Mouse (Mus musculus): Measurements from ENCODE around the gene Ube2c. TPM values are rescaled to one million over a fixed set of nuclear protein-coding genes. Genes with fewer than 3 reads are reported as not detected.

The Ube2c gene
- polyA plus RNA-seq, 1 experiment from 2014 or later, result 69.0 TPM

DNA sequence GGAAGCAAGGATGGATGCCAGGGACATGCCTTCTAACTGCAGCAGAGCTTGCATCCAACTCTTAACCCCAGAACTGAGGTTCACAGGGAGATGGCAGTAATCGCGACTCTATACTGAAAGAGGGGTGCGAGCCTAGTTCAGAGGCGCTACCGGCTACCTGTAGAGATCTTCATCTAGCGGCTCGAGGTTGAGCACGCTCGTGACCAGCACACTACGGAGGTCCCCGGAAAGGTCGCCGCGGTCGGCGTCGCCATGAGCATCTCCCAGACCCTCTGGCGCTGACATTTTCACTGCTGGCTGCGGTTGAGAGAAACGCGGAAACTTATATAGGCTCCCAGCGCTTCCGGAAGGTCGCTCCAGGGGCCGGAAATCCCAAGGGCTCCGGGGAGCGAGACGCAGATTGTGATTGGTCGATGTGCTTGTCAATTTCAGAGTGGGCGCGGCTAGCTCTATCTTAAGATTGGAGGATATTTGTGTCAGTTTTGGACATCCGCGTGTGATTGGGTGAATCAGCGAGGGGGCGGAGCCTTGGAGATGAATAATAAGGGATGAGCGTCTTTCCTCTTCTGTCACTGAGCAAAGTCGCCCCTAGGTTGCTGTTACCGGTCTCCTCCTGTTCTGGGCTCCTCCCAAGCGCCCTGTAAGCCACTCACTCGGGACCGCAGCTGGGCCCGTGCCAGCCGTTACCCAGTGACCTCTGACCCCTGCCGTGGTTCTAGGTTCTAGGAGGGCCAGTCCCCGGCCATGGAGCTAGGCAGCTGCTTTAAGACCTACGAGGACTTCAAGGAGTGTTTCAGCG, 35.0 kb downstream of the Ube2c start, which contains the start of the genes Acot8 and Zswim3:
Gene Acot8, minus strand, starts transcription at position 350 of the 799 bp plus-strand sequence.
Gene Zswim3, plus strand, starts transcription at position 566 of the 799 bp plus-strand sequence.
- H3K9me3 ChIP-seq (ENCODE audit: control insufficient read depth, low read length), result no peaks in the 10 kb centered on the region
- H3K4me1 ChIP-seq (ENCODE audit: control insufficient read depth, insufficient read depth, low read depth, low read length), result peaks cover 21% of the 10 kb centered on the region
- peak within 1 kb of the TSS; percentile 85 for H3K27ac ChIP-seq (ENCODE audit: low read depth, low read length)
- peak within 1 kb of the TSS; percentile 85 for H3K9ac ChIP-seq (ENCODE audit: low read depth, low read length)
- ATAC-seq, result peak; percentile 97
- peak within 1 kb of the TSS; percentile 55 for H3K4me3 ChIP-seq (ENCODE audit: low read length)
- no peaks in the 10 kb centered on the region for H3K36me3 ChIP-seq (ENCODE audit: control insufficient read depth, insufficient read depth, low read length)
- H3K4me2 ChIP-seq (ENCODE audit: low read length), result peak within 1 kb of the TSS; percentile 72
- WGBS, result 1% methylated on average over 47 of the region's 47 CpGs
- H3K27me3 ChIP-seq (replicated peaks; ENCODE audit: control insufficient read depth, insufficient read depth, low read length), result no peaks in the 10 kb centered on the region

DNA sequence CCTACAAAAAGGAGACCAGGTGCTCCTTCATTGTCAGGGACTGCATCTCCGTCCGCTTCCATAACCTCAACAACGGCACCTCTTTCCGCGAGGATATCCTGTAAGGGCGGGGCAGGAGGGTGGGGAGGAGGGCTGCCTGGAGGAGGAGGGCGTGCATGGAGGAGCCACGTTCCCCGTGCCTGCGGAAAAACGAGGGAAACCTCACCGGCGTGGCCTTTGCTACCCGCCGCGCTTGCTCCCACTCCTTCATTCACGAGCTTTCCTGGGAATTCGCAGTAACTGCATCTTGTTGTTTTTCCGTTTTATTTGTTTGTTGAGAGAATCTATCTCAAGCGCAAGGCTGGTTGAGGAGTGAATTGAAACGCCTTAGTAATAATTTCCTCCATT, 35.6 kb downstream of the Ube2c start:
- Histone ChIP-seq H3K4me2 (ENCODE audit: low read length) (peak overlapping the region; percentile 72), H3K9ac (ENCODE audit: low read depth, low read length) (peak overlapping the region; percentile 75), H3K4me3 (ENCODE audit: low read length) (peak overlapping the region; percentile 55), H3K36me3 (ENCODE audit: control insufficient read depth, insufficient read depth, low read length) (no peaks in the 10 kb centered on the region), H3K4me1 (ENCODE audit: control insufficient read depth, insufficient read depth, low read depth, low read length) (peaks cover 21% of the 10 kb centered on the region), H3K27ac (ENCODE audit: low read depth, low read length) (peak overlapping the region; percentile 73), H3K27me3 (replicated peaks; ENCODE audit: control insufficient read depth, insufficient read depth, low read length) (no peaks in the 10 kb centered on the region), H3K9me3 (ENCODE audit: control insufficient read depth, low read length) (no peaks in the 10 kb centered on the region)
- ATAC-seq, result peak; percentile 15
- WGBS, result 2% methylated on average over 21 of the region's 21 CpGs

DNA sequence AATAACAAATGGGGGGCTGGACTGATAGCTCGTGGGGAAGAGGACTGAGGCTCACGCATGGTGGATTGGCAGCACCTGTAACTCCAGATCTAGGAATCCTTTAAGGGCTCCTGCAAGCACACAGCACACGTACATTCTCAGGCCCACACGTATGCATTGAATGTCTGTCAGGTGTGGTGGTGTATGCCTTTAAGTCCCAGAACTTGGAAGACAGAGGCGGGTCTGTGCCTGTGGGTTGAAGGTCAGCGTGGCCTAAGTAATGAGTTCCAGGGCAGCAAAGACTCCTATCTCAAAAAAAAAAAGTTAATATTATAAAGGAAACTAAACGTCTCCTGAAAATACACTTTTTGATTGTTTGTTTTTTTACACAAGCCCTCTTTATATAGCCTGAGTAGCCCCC, 36.9 kb downstream of the Ube2c start:
- Histone ChIP-seq H3K4me3 (ENCODE audit: low read length) (no peak overlapping the region), H3K27me3 (replicated peaks; ENCODE audit: control insufficient read depth, insufficient read depth, low read length) (no peaks in the 10 kb centered on the region), H3K4me2 (ENCODE audit: low read length) (peak overlapping the region; percentile 72), H3K36me3 (ENCODE audit: control insufficient read depth, insufficient read depth, low read length) (no peaks in the 10 kb centered on the region), H3K4me1 (ENCODE audit: control insufficient read depth, insufficient read depth, low read depth, low read length) (peaks cover 21% of the 10 kb centered on the region), H3K9ac (ENCODE audit: low read depth, low read length) (no peak overlapping the region), H3K27ac (ENCODE audit: low read depth, low read length) (no peak overlapping the region), H3K9me3 (ENCODE audit: control insufficient read depth, low read length) (no peaks in the 10 kb centered on the region)
- 83% methylated on average over 7 of the region's 7 CpGs for WGBS
- no peak for ATAC-seq

DNA sequence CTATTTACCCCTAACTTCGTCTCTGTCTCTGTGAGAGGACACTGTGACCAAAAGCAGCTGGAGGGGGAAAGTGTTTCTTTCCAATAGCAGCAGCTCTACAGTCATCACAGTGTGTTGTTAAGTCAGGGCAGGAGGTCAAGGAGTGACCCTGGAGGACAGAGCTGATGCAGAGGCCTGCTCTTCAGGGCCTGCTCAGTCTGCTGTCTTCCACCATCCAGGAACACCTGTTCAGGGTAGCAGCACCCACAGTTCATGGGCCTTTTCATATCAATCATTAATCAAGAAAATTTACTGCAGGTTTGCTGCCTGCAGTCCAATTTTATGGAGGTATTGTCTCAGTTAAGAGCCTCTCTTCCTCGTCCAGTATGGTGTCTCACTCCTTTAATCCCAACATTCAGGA, 43.9 kb downstream of the Ube2c start:
- Histone ChIP-seq H3K4me1 (ENCODE audit: control insufficient read depth, insufficient read depth, low read depth, low read length) (no peaks in the 10 kb centered on the region), H3K27ac (ENCODE audit: low read depth, low read length) (no peak overlapping the region)

DNA sequence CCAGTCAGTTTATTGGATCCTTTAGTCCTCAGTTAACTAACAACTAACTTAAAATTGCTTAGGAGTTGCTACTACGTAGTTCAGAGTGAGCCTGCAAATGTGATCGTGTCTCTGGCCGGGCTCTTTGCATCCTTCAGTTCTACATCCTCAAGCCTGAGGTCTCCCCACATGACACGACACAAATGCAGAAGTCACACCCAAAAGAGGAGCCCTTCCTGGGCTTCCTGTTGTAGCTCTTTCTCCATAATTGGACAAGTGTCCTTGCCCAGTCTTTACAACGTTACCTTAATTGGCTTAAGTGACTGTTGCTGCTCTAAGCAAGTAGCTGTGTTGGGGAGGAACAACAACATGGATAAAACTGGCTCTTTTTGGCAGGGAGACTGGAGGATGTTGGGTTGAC, 45.6 kb downstream of the Ube2c start:
- Histone ChIP-seq H3K9me3 (ENCODE audit: control insufficient read depth, low read length) (no peaks in the 10 kb centered on the region), H3K9ac (ENCODE audit: low read depth, low read length) (no peak overlapping the region), H3K4me1 (ENCODE audit: control insufficient read depth, insufficient read depth, low read depth, low read length) (no peaks in the 10 kb centered on the region), H3K27me3 (replicated peaks; ENCODE audit: control insufficient read depth, insufficient read depth, low read length) (no peaks in the 10 kb centered on the region), H3K36me3 (ENCODE audit: control insufficient read depth, insufficient read depth, low read length) (no peaks in the 10 kb centered on the region), H3K27ac (ENCODE audit: low read depth, low read length) (no peak overlapping the region), H3K4me2 (ENCODE audit: low read length) (no peak overlapping the region), H3K4me3 (ENCODE audit: low read length) (no peak overlapping the region)
- no peak for ATAC-seq
- WGBS, result 91% methylated on average over 5 of the region's 5 CpGs

More for the DNA sequence above, 43.9 kb downstream of the Ube2c start:
- H3K36me3 ChIP-seq (ENCODE audit: control insufficient read depth, insufficient read depth, low read length), result no peaks in the 10 kb centered on the region
- ATAC-seq, result no peak
- WGBS, result 72% methylated on average over 2 of the region's 2 CpGs
- H3K9me3 ChIP-seq (ENCODE audit: control insufficient read depth, low read length), result no peaks in the 10 kb centered on the region
- H3K9ac ChIP-seq (ENCODE audit: low read depth, low read length), result no peak overlapping the region
- H3K4me2 ChIP-seq (ENCODE audit: low read length), result no peak overlapping the region
- no peaks in the 10 kb centered on the region for H3K27me3 ChIP-seq (replicated peaks; ENCODE audit: control insufficient read depth, insufficient read depth, low read length)
- H3K4me3 ChIP-seq (ENCODE audit: low read length), result no peak overlapping the region

DNA sequence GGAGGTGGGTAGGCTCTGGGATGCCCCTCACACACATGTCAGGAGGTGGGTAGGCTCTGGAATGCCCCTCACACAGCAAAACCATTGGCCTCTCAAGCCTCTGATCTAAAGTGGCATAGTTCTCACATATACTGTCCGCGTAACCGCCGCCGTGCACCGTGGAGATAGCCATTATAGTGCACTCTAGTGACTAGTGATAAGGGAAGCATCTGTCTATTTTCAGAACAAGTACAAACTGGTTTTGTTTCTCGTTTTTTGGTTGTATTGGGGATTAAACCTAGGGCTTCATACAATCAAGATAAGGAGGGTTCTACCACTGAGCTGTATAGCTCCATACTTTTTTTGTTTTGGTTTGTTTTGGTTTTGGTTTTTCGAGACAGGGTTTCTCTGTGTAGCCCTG, 46.1 kb downstream of the Ube2c start:
- no peak for ATAC-seq
- Histone ChIP-seq H3K9me3 (ENCODE audit: control insufficient read depth, low read length) (no peaks in the 10 kb centered on the region), H3K9ac (ENCODE audit: low read depth, low read length) (no peak overlapping the region), H3K4me3 (ENCODE audit: low read length) (no peak overlapping the region), H3K27ac (ENCODE audit: low read depth, low read length) (no peak overlapping the region), H3K36me3 (ENCODE audit: control insufficient read depth, insufficient read depth, low read length) (no peaks in the 10 kb centered on the region; the same call in 1 of the 2 replicates), H3K4me2 (ENCODE audit: low read length) (no peak overlapping the region), H3K4me1 (ENCODE audit: control insufficient read depth, insufficient read depth, low read depth, low read length) (no peaks in the 10 kb centered on the region), H3K27me3 (replicated peaks; ENCODE audit: control insufficient read depth, insufficient read depth, low read length) (no peaks in the 10 kb centered on the region)
- 92% methylated on average over 8 of the region's 8 CpGs for WGBS

DNA sequence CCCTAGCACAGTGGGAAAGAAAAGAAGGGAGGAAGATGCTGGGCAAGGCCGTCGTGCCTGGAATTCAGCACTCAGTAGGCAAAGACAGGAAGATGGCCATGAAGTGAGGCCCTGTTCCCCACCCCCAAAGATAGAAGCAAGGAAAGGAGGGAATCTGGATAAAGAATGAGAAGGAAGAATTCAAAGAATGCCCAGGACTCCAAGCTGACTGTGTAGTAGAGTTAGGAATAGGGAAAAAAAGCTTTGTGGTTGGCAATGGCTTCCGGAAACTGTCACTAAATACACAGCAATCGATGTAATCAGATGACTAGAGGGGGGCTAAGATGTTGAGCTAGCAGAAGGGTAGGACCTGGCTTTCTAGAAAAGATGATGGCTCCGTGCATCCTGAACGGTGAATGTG, 47.5 kb downstream of the Ube2c start:
- no peak for ATAC-seq
- Histone ChIP-seq H3K4me3 (ENCODE audit: low read length) (no peak overlapping the region), H3K4me1 (ENCODE audit: control insufficient read depth, insufficient read depth, low read depth, low read length) (peaks cover 1% of the 10 kb centered on the region), H3K27ac (ENCODE audit: low read depth, low read length) (no peak overlapping the region), H3K36me3 (ENCODE audit: control insufficient read depth, insufficient read depth, low read length) (peaks cover 3% of the 10 kb centered on the region; the same call in 1 of the 2 replicates), H3K9me3 (ENCODE audit: control insufficient read depth, low read length) (no peaks in the 10 kb centered on the region), H3K9ac (ENCODE audit: low read depth, low read length) (no peak overlapping the region), H3K4me2 (ENCODE audit: low read length) (no peak overlapping the region), H3K27me3 (replicated peaks; ENCODE audit: control insufficient read depth, insufficient read depth, low read length) (no peaks in the 10 kb centered on the region)
- 89% methylated on average over 6 of the region's 6 CpGs for WGBS

DNA sequence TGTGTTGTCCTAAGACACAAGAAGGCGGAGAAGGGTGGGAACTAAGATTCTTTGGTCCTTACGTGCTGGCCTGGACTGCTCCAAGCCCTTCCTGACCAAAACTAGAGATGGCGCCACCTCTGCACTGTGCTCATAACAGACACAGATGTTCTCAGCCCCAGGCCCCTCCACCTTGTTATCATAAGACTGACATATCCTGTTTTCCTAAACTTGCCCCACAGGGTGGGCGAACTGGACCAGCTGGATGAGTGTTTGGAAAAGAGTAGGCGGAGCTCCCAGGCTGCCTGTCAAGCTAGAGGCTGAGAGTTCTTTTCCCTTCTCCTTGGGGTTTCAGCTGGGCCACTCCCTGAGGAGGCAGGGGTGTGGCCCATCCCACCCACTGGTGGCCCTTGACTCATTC, 48.0 kb downstream of the Ube2c start:
- H3K4me1 ChIP-seq (ENCODE audit: control insufficient read depth, insufficient read depth, low read depth, low read length), result peaks cover 3% of the 10 kb centered on the region
- no peak overlapping the region for H3K4me3 ChIP-seq (ENCODE audit: low read length)
- H3K27ac ChIP-seq (ENCODE audit: low read depth, low read length), result no peak overlapping the region
- 82% methylated on average over 5 of the region's 5 CpGs for WGBS
- H3K9me3 ChIP-seq (ENCODE audit: control insufficient read depth, low read length), result no peaks in the 10 kb centered on the region
- peaks cover 3% of the 10 kb centered on the region; the same call in 1 of the 2 replicates for H3K36me3 ChIP-seq (ENCODE audit: control insufficient read depth, insufficient read depth, low read length)
- no peak overlapping the region for H3K9ac ChIP-seq (ENCODE audit: low read depth, low read length)
- no peak overlapping the region for H3K4me2 ChIP-seq (ENCODE audit: low read length)
- no peak for ATAC-seq
- H3K27me3 ChIP-seq (replicated peaks; ENCODE audit: control insufficient read depth, insufficient read depth, low read length), result no peaks in the 10 kb centered on the region

DNA sequence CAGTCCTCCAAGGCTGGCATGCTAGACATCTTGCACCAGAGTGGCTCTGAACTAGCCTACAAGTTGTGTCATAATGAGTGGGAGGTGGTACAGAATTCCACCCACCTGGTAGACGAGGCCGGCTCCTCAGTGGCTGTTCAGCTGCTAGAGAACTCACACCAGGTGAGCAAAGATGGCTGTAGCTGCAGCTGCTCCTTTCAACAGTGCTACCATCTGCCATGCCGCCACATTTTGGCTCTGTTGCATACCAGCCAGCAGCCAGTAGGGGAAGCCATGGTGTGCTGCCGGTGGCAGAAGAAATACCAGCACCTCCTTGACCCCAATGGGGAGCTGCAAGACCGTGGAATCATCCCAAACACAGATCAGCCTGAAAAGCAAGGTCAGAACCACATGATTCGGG, 51.4 kb downstream of the Ube2c start:
- H3K36me3 ChIP-seq (ENCODE audit: control insufficient read depth, insufficient read depth, low read length), result peaks cover 15% of the 10 kb centered on the region
- H3K9ac ChIP-seq (ENCODE audit: low read depth, low read length), result no peak overlapping the region
- peaks cover 9% of the 10 kb centered on the region for H3K4me1 ChIP-seq (ENCODE audit: control insufficient read depth, insufficient read depth, low read depth, low read length)
- no peak for ATAC-seq
- H3K4me2 ChIP-seq (ENCODE audit: low read length), result no peak overlapping the region
- no peaks in the 10 kb centered on the region for H3K27me3 ChIP-seq (replicated peaks; ENCODE audit: control insufficient read depth, insufficient read depth, low read length)
- no peak overlapping the region for H3K27ac ChIP-seq (ENCODE audit: low read depth, low read length)
- H3K9me3 ChIP-seq (ENCODE audit: control insufficient read depth, low read length), result no peaks in the 10 kb centered on the region
- 77% methylated on average over 6 of the region's 6 CpGs for WGBS
- H3K4me3 ChIP-seq (ENCODE audit: low read length), result no peak overlapping the region

Data from hindbrain, embryonic 16.5 days (tissue).